Mouse (Mus musculus): Measurements from ENCODE around the gene Ntf5. TPM values are rescaled to one million over a fixed set of nuclear protein-coding genes. Genes with fewer than 3 reads are reported as not detected.
A peak's percentile ranks its signal among the peaks of the same experiment; 100 is the strongest.

Gene Ntf5
- total and polyA plus RNA-seq, 2 experiments from 2014 or later, result not detected

- Histone ChIP-seq H3K4me3 (ENCODE audit: low read depth, low read length) (peak within 1 kb of the TSS; percentile 79), H3K4me1 (ENCODE audit: insufficient read depth, low read length) (peaks cover 5% of the 10 kb centered on the region; the same call in 1 of the 2 replicates), H3K27me3 (ENCODE audit: insufficient read depth, low read length) (no peaks in the 10 kb centered on the region), H3K4me2 (ENCODE audit: low read depth, low read length, poor library complexity, severe bottlenecking) (peak within 1 kb of the TSS; percentile 95), H3K9me3 (ENCODE audit: low read length) (no peaks in the 10 kb centered on the region), H3K9ac (replicated peaks; ENCODE audit: low read length, poor library complexity, severe bottlenecking) (peak within 1 kb of the TSS; percentile 86), H3K27ac (ENCODE audit: low read depth, low read length) (peak within 1 kb of the TSS; percentile 71), H3K36me3 (ENCODE audit: insufficient read depth, low read length) (peaks cover 18% of the 10 kb centered on the region)
- WGBS, result under 1% methylated on average over 54 of the region's 58 CpGs
- peak; percentile 98 for DNase-seq (ENCODE audit: low spot score)
- peak; percentile 87 for ATAC-seq (ENCODE audit: low FRiP score)
- TF ChIP-seq CTCF (IDR thresholded peaks at IDR 0.05), result peak; percentile 33
Measured at GRCm38 (mm10) chr7:45466283-45467089, 53.0 kb downstream of the Ntf5 start, which contains the start of gene Bax. Gene Bax (minus strand): TSS chr7:45466898.

Small RNA genes lying within 50 kb of the gene (microRNA-seq; reads per million reads assigned to microRNA genes)
- gene Gm22133 (ENCODE audit: borderline number of aligned reads), result not detected

Other genes starting within 250 kb of the Ntf5 start
Only the 30 nearest of the 33 such genes appear.
- 0.24 and 0.38 TPM in 2 replicates for gene Ccdc155, start 208.8 kb upstream of the Ntf5 start, total RNA-seq (2014; rRNA removed)
- 0.32 and 0.50 TPM in 2 replicates for gene Ccdc155, start 208.8 kb upstream of the Ntf5 start, polyA plus RNA-seq (2015; fragmentation: Nextera tagmentation; extraction: Ambion mirVana)
- 9.0 and 14.4 TPM in 2 replicates for gene Dkkl1, start 201.5 kb upstream of the Ntf5 start, total RNA-seq (2014; rRNA removed)
- gene Dkkl1, start 201.5 kb upstream of the Ntf5 start, polyA plus RNA-seq (2015; fragmentation: Nextera tagmentation; extraction: Ambion mirVana), result 23.8 and 23.9 TPM in 2 replicates
- gene Tead2, start 197.9 kb upstream of the Ntf5 start, total RNA-seq (2014; rRNA removed), result 31.2 and 54.8 TPM in 2 replicates
- gene Tead2, start 197.9 kb upstream of the Ntf5 start, polyA plus RNA-seq (2015; fragmentation: Nextera tagmentation; extraction: Ambion mirVana), result 16.8 and 17.0 TPM in 2 replicates
- 1.2 and 1.7 TPM in 2 replicates for gene Cd37, start 174.6 kb upstream of the Ntf5 start, total RNA-seq (2014; rRNA removed)
- 1.5 and 2.4 TPM in 2 replicates for gene Cd37, start 174.6 kb upstream of the Ntf5 start, polyA plus RNA-seq (2015; fragmentation: Nextera tagmentation; extraction: Ambion mirVana)
- 0.16 and 1.3 TPM in 2 replicates for gene Slc6a16, start 172.6 kb upstream of the Ntf5 start, total RNA-seq (2014; rRNA removed)
- 2.3 and 3.1 TPM in 2 replicates for gene Slc6a16, start 172.6 kb upstream of the Ntf5 start, polyA plus RNA-seq (2015; fragmentation: Nextera tagmentation; extraction: Ambion mirVana)
- not detected in 2 replicates for gene Slc6a21, start 136.2 kb upstream of the Ntf5 start, total RNA-seq (2014; rRNA removed)
- gene Slc6a21, start 136.2 kb upstream of the Ntf5 start, polyA plus RNA-seq (2015; fragmentation: Nextera tagmentation; extraction: Ambion mirVana), result not detected in 2 replicates
- 22.6 and 35.4 TPM in 2 replicates for gene Trpm4, start 79.9 kb upstream of the Ntf5 start, total RNA-seq (2014; rRNA removed)
- gene Trpm4, start 79.9 kb upstream of the Ntf5 start, polyA plus RNA-seq (2015; fragmentation: Nextera tagmentation; extraction: Ambion mirVana), result 10.4 and 10.7 TPM in 2 replicates
- gene Hrc, start 78.4 kb upstream of the Ntf5 start, total RNA-seq (2014; rRNA removed), result 0.33 TPM in 1 of 2 replicates, not detected in the other
- 0.26 and 0.49 TPM in 2 replicates for gene Hrc, start 78.4 kb upstream of the Ntf5 start, polyA plus RNA-seq (2015; fragmentation: Nextera tagmentation; extraction: Ambion mirVana)
- 87.4 and 104 TPM in 2 replicates for gene Ppfia3, start 46.7 kb upstream of the Ntf5 start, total RNA-seq (2014; rRNA removed)
- gene Ppfia3, start 46.7 kb upstream of the Ntf5 start, polyA plus RNA-seq (2015; fragmentation: Nextera tagmentation; extraction: Ambion mirVana), result 28.9 and 31.6 TPM in 2 replicates
- 68.6 and 96.6 TPM in 2 replicates for gene Lin7b, start 43.1 kb upstream of the Ntf5 start, total RNA-seq (2014; rRNA removed)
- 59.9 and 70.3 TPM in 2 replicates for gene Lin7b, start 43.1 kb upstream of the Ntf5 start, polyA plus RNA-seq (2015; fragmentation: Nextera tagmentation; extraction: Ambion mirVana)
- gene Snrnp70, start 18.0 kb upstream of the Ntf5 start, total RNA-seq (2014; rRNA removed), result 249 and 258 TPM in 2 replicates
- gene Snrnp70, start 18.0 kb upstream of the Ntf5 start, polyA plus RNA-seq (2015; fragmentation: Nextera tagmentation; extraction: Ambion mirVana), result 108 and 131 TPM in 2 replicates
- not detected in 2 replicates for gene Kcna7, start 8.0 kb upstream of the Ntf5 start, total RNA-seq (2014; rRNA removed)
- gene Kcna7, start 8.0 kb upstream of the Ntf5 start, polyA plus RNA-seq (2015; fragmentation: Nextera tagmentation; extraction: Ambion mirVana), result 0.06 TPM in 1 of 2 replicates, not detected in the other
- gene Lhb, start 7.1 kb downstream of the Ntf5 start, total RNA-seq (2014; rRNA removed), result 1.8 TPM in 1 of 2 replicates, not detected in the other
- 0.32 and 0.70 TPM in 2 replicates for gene Lhb, start 7.1 kb downstream of the Ntf5 start, polyA plus RNA-seq (2015; fragmentation: Nextera tagmentation; extraction: Ambion mirVana)
- gene Gys1, start 21.1 kb downstream of the Ntf5 start, total RNA-seq (2014; rRNA removed), result 11.5 and 19.7 TPM in 2 replicates
- 12.0 and 12.2 TPM in 2 replicates for gene Gys1, start 21.1 kb downstream of the Ntf5 start, polyA plus RNA-seq (2015; fragmentation: Nextera tagmentation; extraction: Ambion mirVana)
- 129 and 146 TPM in 2 replicates for gene Ruvbl2, start 24.4 kb downstream of the Ntf5 start, total RNA-seq (2014; rRNA removed)
- gene Ruvbl2, start 24.4 kb downstream of the Ntf5 start, polyA plus RNA-seq (2015; fragmentation: Nextera tagmentation; extraction: Ambion mirVana), result 80.5 and 90.8 TPM in 2 replicates
- 2,165 and 2,428 TPM in 2 replicates for gene Ftl1, start 46.2 kb downstream of the Ntf5 start, total RNA-seq (2014; rRNA removed)
- 4,797 and 5,109 TPM in 2 replicates for gene Ftl1, start 46.2 kb downstream of the Ntf5 start, polyA plus RNA-seq (2015; fragmentation: Nextera tagmentation; extraction: Ambion mirVana)
- gene Bax, start 53.2 kb downstream of the Ntf5 start, total RNA-seq (2014; rRNA removed), result 119 and 144 TPM in 2 replicates
- 254 and 258 TPM in 2 replicates for gene Bax, start 53.2 kb downstream of the Ntf5 start, polyA plus RNA-seq (2015; fragmentation: Nextera tagmentation; extraction: Ambion mirVana)
- not detected in 2 replicates for gene Tulp2, start 68.2 kb downstream of the Ntf5 start, total RNA-seq (2014; rRNA removed)
- 0.37 and 0.67 TPM in 2 replicates for gene Tulp2, start 68.2 kb downstream of the Ntf5 start, polyA plus RNA-seq (2015; fragmentation: Nextera tagmentation; extraction: Ambion mirVana)
- gene Gm45808, start 73.1 kb downstream of the Ntf5 start, total RNA-seq (2014; rRNA removed), result 0.52 and 1.6 TPM in 2 replicates
- gene Gm45808, start 73.1 kb downstream of the Ntf5 start, polyA plus RNA-seq (2015; fragmentation: Nextera tagmentation; extraction: Ambion mirVana), result not detected in 2 replicates
- gene Dhdh, start 75.1 kb downstream of the Ntf5 start, total RNA-seq (2014; rRNA removed), result 4.3 TPM in 2 replicates
- 5.5 and 6.1 TPM in 2 replicates for gene Dhdh, start 75.1 kb downstream of the Ntf5 start, polyA plus RNA-seq (2015; fragmentation: Nextera tagmentation; extraction: Ambion mirVana)
- gene Nucb1, start 96.7 kb downstream of the Ntf5 start, total RNA-seq (2014; rRNA removed), result 92.2 and 137 TPM in 2 replicates
- gene Nucb1, start 96.7 kb downstream of the Ntf5 start, polyA plus RNA-seq (2015; fragmentation: Nextera tagmentation; extraction: Ambion mirVana), result 137 and 144 TPM in 2 replicates
- gene Ppp1r15a, start 112.6 kb downstream of the Ntf5 start, total RNA-seq (2014; rRNA removed), result 17.2 and 17.4 TPM in 2 replicates
- gene Ppp1r15a, start 112.6 kb downstream of the Ntf5 start, polyA plus RNA-seq (2015; fragmentation: Nextera tagmentation; extraction: Ambion mirVana), result 18.7 and 18.8 TPM in 2 replicates
- 2.0 and 2.1 TPM in 2 replicates for gene Plekha4, start 112.6 kb downstream of the Ntf5 start, total RNA-seq (2014; rRNA removed)
- gene Plekha4, start 112.6 kb downstream of the Ntf5 start, polyA plus RNA-seq (2015; fragmentation: Nextera tagmentation; extraction: Ambion mirVana), result 1.2 and 1.6 TPM in 2 replicates
- not detected in 2 replicates for gene Hsd17b14, start 141.2 kb downstream of the Ntf5 start, total RNA-seq (2014; rRNA removed)
- 0.15 and 0.20 TPM in 2 replicates for gene Hsd17b14, start 141.2 kb downstream of the Ntf5 start, polyA plus RNA-seq (2015; fragmentation: Nextera tagmentation; extraction: Ambion mirVana)
- 12.4 and 14.9 TPM in 2 replicates for gene Bcat2, start 156.5 kb downstream of the Ntf5 start, total RNA-seq (2014; rRNA removed)
- 18.3 and 19.3 TPM in 2 replicates for gene Bcat2, start 156.5 kb downstream of the Ntf5 start, polyA plus RNA-seq (2015; fragmentation: Nextera tagmentation; extraction: Ambion mirVana)
- not detected in 2 replicates for gene Fgf21, start 201.8 kb downstream of the Ntf5 start, total RNA-seq (2014; rRNA removed)
- gene Fgf21, start 201.8 kb downstream of the Ntf5 start, polyA plus RNA-seq (2015; fragmentation: Nextera tagmentation; extraction: Ambion mirVana), result not detected in 2 replicates
- gene Fut1, start 203.6 kb downstream of the Ntf5 start, total RNA-seq (2014; rRNA removed), result not detected in 2 replicates
- not detected in 2 replicates for gene Fut1, start 203.6 kb downstream of the Ntf5 start, polyA plus RNA-seq (2015; fragmentation: Nextera tagmentation; extraction: Ambion mirVana)
- gene Izumo1, start 208.1 kb downstream of the Ntf5 start, total RNA-seq (2014; rRNA removed), result 0.11 TPM in 1 of 2 replicates, not detected in the other
- 0.11 TPM in 1 of 2 replicates, not detected in the other for gene Izumo1, start 208.1 kb downstream of the Ntf5 start, polyA plus RNA-seq (2015; fragmentation: Nextera tagmentation; extraction: Ambion mirVana)
- gene Rasip1, start 213.8 kb downstream of the Ntf5 start, total RNA-seq (2014; rRNA removed), result 36.0 and 38.5 TPM in 2 replicates
- gene Rasip1, start 213.8 kb downstream of the Ntf5 start, polyA plus RNA-seq (2015; fragmentation: Nextera tagmentation; extraction: Ambion mirVana), result 24.0 and 25.1 TPM in 2 replicates
- gene Mamstr, start 226.3 kb downstream of the Ntf5 start, total RNA-seq (2014; rRNA removed), result 2.7 and 3.3 TPM in 2 replicates
- gene Mamstr, start 226.3 kb downstream of the Ntf5 start, polyA plus RNA-seq (2015; fragmentation: Nextera tagmentation; extraction: Ambion mirVana), result 2.8 and 3.0 TPM in 2 replicates

Data from midbrain, postnatal 0 days (tissue).